Mouse (Mus musculus) adrenal gland (tissue): ENCODE results near the gene Serpina3f.

ENCODE experiments used
- intact Hi-C: fragments of 180-260 bp; cut with DNase I; formaldehyde crosslinking; loops from one replicate; pipeline ENCODE4 v1.15.1; 2025

Serpina3f gene

DNA sequence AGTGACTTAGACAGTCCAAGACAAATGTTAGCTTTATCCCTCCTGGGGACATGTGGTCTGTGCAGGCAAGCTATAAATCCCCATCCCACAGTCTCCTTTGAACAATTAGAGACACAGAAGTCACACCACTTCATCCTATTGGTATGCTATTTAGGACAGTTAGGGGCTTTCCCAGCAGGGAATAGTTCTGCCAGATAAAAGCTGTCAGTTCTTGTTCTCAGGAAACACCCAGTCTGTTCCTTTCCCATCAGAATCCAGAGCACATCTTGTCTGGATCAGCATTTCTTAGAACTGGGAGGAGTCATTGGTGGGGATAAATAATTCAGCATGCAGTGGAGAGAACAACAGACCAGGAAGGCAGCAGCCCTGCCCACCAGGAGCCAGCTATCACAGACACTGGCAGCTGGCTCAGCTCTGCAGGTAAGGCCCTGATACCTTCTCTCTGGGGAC lies 33.2 kb downstream of the Serpina3f start:
- intact Hi-C loops = no loop called here

- intact Hi-C loops = no loop called here
These were observed 33.9 kb downstream of the Serpina3f start for GRCm38 (mm10) chr12:104248231-104248630.

GRCm38 (mm10) chr12:104261041-104261440 lies 46.7 kb downstream of the Serpina3f start:
- intact Hi-C loops = no loop called here

GRCm38 (mm10) chr12:104262863-104263262 lies 48.5 kb downstream of the Serpina3f start, which contains the start of gene Serpina3i:
Serpina3i (plus strand) TSS chr12:104263122.
- intact Hi-C loops = no loop called here

GRCm38 (mm10) chr12:104266374-104266773 lies 52.0 kb downstream of the Serpina3f start:
- intact Hi-C loops = no loop called here
